Mouse (Mus musculus) cerebellum, adult 18-20 months (tissue): ENCODE measurements around the gene Ubash3b.
A peak's percentile ranks its signal among the peaks of the same experiment; 100 is the strongest.

ENCODE experiments used
- DNase-seq, 2 experiments: peaks; one replicate each; pipeline ENCODE4 v3.0.0; 2021

The Ubash3b gene

DNA sequence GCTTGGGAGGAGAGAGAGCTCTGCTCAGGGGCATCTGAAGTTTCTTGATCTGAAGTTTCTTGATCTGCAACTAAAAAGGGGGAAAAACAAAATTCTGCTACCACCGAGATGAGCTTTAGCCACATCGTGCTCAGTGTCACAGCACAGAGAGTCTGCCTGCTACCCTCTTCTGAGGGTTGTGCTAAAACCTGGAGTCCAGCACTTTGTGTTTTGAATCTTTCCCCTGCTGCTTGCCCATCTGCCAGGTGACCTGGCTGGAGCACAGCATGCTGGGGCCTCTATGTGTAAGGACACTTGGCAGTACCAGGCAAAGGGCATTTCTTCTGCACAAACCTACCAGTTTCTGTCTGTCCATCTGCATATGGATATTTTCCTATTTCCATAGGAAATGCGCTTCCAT lies 177.2 kb downstream of the Ubash3b start:
- peak; percentile 92 to 95 for DNase-seq

DNA sequence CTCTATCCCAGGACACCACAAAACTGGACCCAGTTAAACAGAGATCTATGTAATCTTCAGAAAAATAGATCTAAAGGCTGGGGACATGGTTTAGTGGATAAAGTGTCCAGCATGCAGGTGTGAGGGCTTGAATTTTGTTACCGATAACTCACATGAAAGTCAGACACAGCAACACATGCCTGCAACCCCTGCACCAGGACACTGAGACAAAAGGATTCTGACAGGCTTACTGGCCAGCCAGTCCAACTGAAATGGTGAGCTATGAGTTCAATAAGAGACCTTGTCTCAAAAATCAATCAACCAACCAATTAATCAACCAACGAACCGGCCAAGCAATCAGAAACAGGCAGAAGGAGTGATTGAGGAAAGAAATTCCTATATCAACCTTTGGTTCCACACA lies 177.7 kb downstream of the Ubash3b start:
- DNase-seq: peak in 1 of 2 experiments; percentile 55

DNA sequence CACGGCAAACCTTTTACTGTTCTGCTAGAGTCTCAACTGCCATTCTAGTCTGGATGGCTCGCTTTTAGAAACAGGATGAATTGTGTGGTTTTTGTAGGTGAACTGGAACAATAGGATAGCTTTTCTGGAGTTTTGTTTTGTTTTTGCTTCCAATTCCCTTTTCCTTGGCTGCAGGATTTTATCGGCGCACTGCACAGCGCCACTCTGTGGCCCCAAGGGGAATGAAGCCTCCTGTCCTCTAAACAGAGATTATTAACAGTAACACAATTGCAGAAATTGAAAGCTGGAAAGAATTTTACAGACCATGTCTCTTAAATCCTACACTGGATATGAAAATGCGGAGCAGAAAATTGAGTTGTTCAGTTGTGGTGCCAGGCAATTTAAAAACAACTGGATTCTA lies 179.0 kb downstream of the Ubash3b start:
- DNase-seq: peak; percentile 68 to 77

DNA sequence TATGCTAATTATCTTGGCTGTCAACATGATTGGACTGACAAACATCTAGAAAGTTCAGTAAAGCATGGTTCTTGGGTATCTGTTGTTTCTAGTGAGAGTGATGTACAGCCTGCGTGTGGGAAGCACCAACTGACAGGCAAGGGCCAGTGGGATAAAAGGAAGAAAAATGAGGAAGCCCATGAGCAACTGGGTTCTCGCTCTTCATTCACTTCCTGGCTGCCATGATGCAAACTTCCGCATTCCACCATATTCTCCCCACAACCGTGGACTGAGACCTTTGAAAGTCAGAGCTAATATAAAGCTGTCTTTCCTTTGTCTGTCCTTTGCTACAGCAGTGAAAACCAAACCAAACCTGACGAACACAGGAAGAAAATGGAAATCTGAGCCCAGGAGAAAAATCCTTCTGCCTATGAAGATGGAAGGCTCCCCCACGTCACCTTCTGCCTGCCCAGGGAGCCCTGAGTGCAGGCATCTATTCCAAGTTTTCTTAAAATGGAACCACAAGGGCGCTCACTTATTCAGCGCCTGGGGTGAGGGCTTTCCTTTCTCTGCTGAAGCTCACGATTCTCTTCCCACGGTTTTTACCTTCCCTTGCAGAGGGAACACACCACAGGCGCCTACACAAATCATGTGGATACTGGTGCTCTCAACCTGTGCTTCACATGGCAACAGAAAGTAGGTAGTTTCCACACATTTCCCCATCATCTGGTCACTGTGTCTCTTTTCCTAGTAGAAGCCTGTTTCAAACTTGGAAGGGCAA lies 187.3 kb downstream of the Ubash3b start:
- no peak for DNase-seq

DNA sequence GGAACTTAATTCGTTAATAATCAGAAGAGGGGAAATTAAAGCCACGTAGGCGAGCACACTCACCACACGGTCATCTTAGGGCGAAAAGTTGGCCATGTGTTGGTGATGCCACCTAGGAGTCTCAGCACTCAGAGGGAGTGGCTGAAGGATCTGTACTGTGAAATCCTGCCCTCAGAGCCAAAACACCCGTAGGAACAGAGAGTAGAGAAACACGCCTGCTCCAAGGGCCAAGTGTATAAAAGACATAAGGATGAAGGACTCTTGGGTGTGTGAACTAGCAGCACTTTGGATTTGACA lies 197.1 kb downstream of the Ubash3b start:
- DNase-seq: no peak

DNA sequence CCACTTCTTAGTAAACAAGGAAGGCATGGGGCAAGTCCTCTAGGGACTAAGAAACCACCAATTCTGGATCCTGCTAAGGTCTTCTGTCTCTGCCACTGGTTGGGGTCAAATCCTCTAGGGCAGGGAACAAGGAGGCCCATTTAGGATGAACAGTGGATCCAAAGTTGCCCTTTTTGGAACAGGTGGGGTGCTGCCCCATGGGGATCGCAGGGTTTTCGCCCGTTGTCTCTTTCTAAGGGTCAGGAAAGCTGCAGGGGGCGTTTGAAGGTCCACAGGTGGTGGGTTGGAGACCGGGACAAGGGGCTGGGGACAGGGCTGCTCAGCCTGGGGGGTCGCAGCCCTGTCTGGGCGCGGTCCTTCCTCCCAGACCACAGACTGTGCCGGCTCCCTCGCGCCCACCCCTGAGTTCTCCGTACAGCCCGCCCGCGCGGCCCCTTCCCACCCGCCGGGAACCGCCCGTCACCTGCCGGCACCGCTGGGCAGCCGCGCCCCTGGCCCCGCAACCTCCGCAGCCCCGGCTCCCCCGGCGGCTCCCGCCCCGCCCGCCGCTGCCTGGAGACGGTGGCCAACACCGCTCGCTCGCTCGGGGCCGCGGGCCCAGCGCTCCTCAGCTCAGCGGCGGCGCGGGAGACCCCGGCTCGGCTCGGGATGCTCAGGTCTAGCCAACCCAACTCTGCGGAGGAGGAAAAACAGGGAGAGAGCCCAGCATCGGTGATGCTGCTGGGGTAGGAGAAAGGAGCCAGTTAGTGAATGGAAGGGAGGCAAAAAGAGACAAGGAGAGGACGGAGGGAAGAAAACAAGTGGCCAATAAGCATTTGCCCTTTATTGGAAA lies 197.7 kb downstream of the Ubash3b start, which contains the start of gene Jhy:
Gene Jhy (minus strand): TSS at position 533 of the 832 bp plus-strand sequence.
- no peak for DNase-seq

DNA sequence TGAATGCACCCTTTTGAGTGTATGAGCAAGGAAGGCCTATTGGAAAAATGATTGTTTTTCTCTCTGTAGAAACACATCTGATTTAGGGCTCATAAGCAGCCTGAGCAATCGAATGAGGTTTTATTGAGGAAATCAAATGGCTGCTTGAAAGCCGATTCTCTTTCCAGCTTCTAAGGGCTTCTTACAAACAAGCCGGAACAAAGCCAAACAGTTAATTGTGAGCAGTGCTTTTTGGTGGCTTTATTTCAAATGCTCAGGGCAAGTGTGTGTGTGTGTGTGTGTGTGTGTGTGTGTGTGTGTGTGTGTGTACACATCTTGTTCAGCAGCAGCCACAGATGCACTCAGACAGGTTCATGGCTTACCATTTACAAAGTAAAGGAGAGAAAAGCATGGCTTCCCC lies 200.1 kb downstream of the Ubash3b start:
- DNase-seq: no peak
